Mouse (Mus musculus) ES-E14 (cell line): ENCODE measurements around the gene Fgd6. TPM values are rescaled to one million over a fixed set of nuclear protein-coding genes. Genes with fewer than 3 reads are reported as not detected.

Experiments used
- DNase-seq: peaks from one replicate; pipeline ENCODE4 v3.0.0-alpha.2; 2013; ENCODE audit warnings: low read depth, low spot score
- H3K27ac ChIP-seq: 2 replicates; pipeline ENCODE4 v1.5.1; 2012; ENCODE audit warnings: low read depth, mild to moderate bottlenecking, low read length, moderate library complexity, mixed read lengths; ENCODE audit not compliant: poor library complexity, insufficient read depth, severe bottlenecking
- H3K36me3 ChIP-seq: 2 replicates; pipeline ENCODE4 v1.6.1; 2012; ENCODE audit warnings: mild to moderate bottlenecking, low read length, moderate library complexity, mixed read lengths; ENCODE audit not compliant: control insufficient read depth, poor library complexity, insufficient read depth, severe bottlenecking
- H3K4me1 ChIP-seq, 2 experiments: fragments of 150-350 bp in 1 of 2; sonication (generic) in 1 of 2; 2 replicates each; pipeline ENCODE4 v1.6.1; 2012; ENCODE audit warnings: low read length in 2 of 2, mild to moderate bottlenecking in 1 of 2, mixed read lengths in 1 of 2; ENCODE audit not compliant: control insufficient read depth in 2 of 2, insufficient read depth in 2 of 2, poor library complexity in 1 of 2
- H3K4me3 ChIP-seq, 2 experiments: fragments of 150-350 bp in 1 of 2; sonication (generic) in 1 of 2; 2 replicates each; pipeline ENCODE4 v1.5.1; 2012; ENCODE audit warnings: low read length in 2 of 2, low read depth in 1 of 2, mild to moderate bottlenecking in 1 of 2, mixed read lengths in 1 of 2; ENCODE audit not compliant: insufficient read depth in 1 of 2, poor library complexity in 1 of 2, severe bottlenecking in 1 of 2
- H3K9ac ChIP-seq: 2 replicates; pipeline ENCODE4 v1.6.1; 2012; ENCODE audit warnings: low read depth, mild to moderate bottlenecking, low read length, mixed read lengths; ENCODE audit not compliant: poor library complexity, insufficient read depth, severe bottlenecking
- H3K9me3 ChIP-seq: fragments of 150-350 bp; sonication (generic); 2 replicates; pipeline ENCODE4 v1.6.1; 2012; ENCODE audit warnings: low read depth, mild to moderate bottlenecking, low read length; ENCODE audit not compliant: control insufficient read depth, insufficient read depth
- CHD2 ChIP-seq: IDR thresholded peaks from 2 replicates; pipeline ENCODE4 v1.6.1; 2014; ENCODE audit warnings: mild to moderate bottlenecking, low read depth, low read length, inconsistent platforms
- HCFC1 ChIP-seq: IDR thresholded peaks from 2 replicates; pipeline ENCODE4 v1.6.1; 2012; ENCODE audit warnings: low read length, inconsistent platforms, borderline replicate concordance; ENCODE audit not compliant: insufficient read depth
- MAFK ChIP-seq: IDR thresholded peaks from 2 replicates; pipeline ENCODE4 v1.6.1; 2014; ENCODE audit warnings: mild to moderate bottlenecking, low read depth, low read length, inconsistent platforms; ENCODE audit not compliant: insufficient read depth
- ZC3H11A ChIP-seq: IDR thresholded peaks from 2 replicates; pipeline ENCODE4 v1.6.1; 2012; ENCODE audit warnings: low read depth, mild to moderate bottlenecking, inconsistent platforms, low read length, borderline replicate concordance
- ZNF384 ChIP-seq: IDR thresholded peaks from 2 replicates; pipeline ENCODE4 v1.6.1; 2012; ENCODE audit warnings: low read depth, low read length, inconsistent platforms
- in situ Hi-C, 2 experiments: fragments of 600-800 bp; cut with MboI; formaldehyde crosslinking; loops; one replicate each; pipeline ENCODE4 v1.15.1; 2025; ENCODE audit warnings: low sequenced_read_pairs in 2 of 2, inconsistent platforms in 1 of 2; ENCODE audit not compliant: unreplicated experiment in 2 of 2
- total RNA-seq: library from RNA; depleted of rRNA; stranded (reverse); fragments of 300-350 nt; gene quantifications from 2 replicates; pipeline ENCODE4 v1.2.3, GENCODE M21; 2012

The Fgd6 gene
- total RNA-seq, 1 experiment: 4.4 TPM

DNA sequence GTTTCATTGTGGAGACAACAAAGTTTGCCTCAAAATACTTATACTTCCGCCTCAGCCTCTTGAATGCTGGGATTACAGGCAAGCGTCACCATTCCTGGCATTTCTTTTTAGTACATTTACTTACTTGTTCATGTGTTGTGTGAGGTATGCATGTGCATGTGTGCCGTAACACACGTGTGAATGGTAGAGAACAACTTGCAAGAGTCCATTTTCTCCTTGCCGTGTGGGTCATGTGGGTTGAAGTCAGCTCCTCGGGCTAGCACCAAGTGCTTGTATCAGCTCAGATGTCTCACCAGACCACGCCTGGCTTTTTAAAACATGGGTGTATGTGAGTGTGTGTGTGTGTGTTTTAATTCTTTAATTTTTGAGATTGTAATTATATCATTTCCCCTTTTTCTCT lies 71.8 kb downstream of the Fgd6 start:
- H3K4me3 ChIP-seq: no peak overlapping the region
- TF ChIP-seq ZC3H11A: no peak
- TF ChIP-seq ZNF384: no peak
- no peak for TF ChIP-seq HCFC1
- TF ChIP-seq MAFK: no peak
- TF ChIP-seq CHD2: no peak
- H3K4me1 ChIP-seq: no peaks in the 10 kb centered on the region
- no peaks in the 10 kb centered on the region for H3K9me3 ChIP-seq
- H3K9ac ChIP-seq: no peak overlapping the region
- H3K27ac ChIP-seq: no peak overlapping the region
- H3K36me3 ChIP-seq: no peaks in the 10 kb centered on the region
- in situ Hi-C loops: no loop called here
- DNase-seq: no peak

GRCm38 (mm10) chr10:94108791-94109190 lies 73.0 kb downstream of the Fgd6 start:
- TF ChIP-seq CHD2: no peak
- no peak for TF ChIP-seq MAFK
- TF ChIP-seq HCFC1: no peak
- no peak for TF ChIP-seq ZNF384
- no peak for TF ChIP-seq ZC3H11A
- H3K9ac ChIP-seq: no peak overlapping the region
- no peaks in the 10 kb centered on the region for H3K36me3 ChIP-seq
- H3K4me1 ChIP-seq: no peaks in the 10 kb centered on the region
- no peak overlapping the region for H3K4me3 ChIP-seq
- DNase-seq: no peak
- no peak overlapping the region for H3K27ac ChIP-seq
- in situ Hi-C loops: no loop called here
- H3K9me3 ChIP-seq: no peaks in the 10 kb centered on the region

- H3K4me1 ChIP-seq: no peaks in the 10 kb centered on the region
- TF ChIP-seq MAFK: no peak
- no peak for TF ChIP-seq ZC3H11A
- no peak for TF ChIP-seq HCFC1
- no peak for TF ChIP-seq ZNF384
- no peak for TF ChIP-seq CHD2
- H3K9me3 ChIP-seq: no peaks in the 10 kb centered on the region
- no peak for DNase-seq
- no peak overlapping the region for H3K4me3 ChIP-seq
- H3K9ac ChIP-seq: no peak overlapping the region
- in situ Hi-C loops: loop anchor here in 1 of 2 experiments (5.0 kb wide), 1 partner anchor 84 kb away; no protein-coding TSS in a partner anchor
- H3K36me3 ChIP-seq: no peaks in the 10 kb centered on the region
- no peak overlapping the region for H3K27ac ChIP-seq
These were observed 75.3 kb downstream of the Fgd6 start for GRCm38 (mm10) chr10:94110834-94111754.

DNA sequence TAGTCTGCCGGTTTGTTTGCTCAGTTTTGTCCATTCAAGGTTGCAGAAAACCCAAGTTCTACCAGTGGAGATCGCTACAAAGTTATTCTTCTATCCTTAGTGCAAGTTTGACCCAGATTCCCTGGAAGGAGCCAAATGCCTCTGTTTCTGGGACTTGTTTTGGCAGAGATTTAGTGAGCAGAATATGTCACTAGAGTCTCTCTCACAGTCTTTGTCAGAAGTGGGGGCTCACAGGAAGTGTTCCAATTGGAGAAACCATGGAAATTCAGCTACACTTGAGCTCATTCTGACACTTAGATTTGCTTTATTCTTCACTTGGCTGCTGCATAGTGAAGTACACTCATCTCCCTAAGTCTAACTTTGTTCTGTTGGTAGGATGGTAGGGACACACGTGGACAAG lies 76.4 kb downstream of the Fgd6 start:
- TF ChIP-seq ZNF384: no peak
- TF ChIP-seq CHD2: no peak
- TF ChIP-seq MAFK: no peak
- TF ChIP-seq ZC3H11A: no peak
- no peak for TF ChIP-seq HCFC1
- H3K27ac ChIP-seq: no peak overlapping the region
- no peaks in the 10 kb centered on the region for H3K4me1 ChIP-seq
- no peak overlapping the region for H3K9ac ChIP-seq
- no peaks in the 10 kb centered on the region for H3K9me3 ChIP-seq
- no peaks in the 10 kb centered on the region for H3K36me3 ChIP-seq
- in situ Hi-C loops: loop anchor here in 1 of 2 experiments (5.0 kb wide), 1 partner anchor 85 kb away; no protein-coding TSS in a partner anchor
- DNase-seq: no peak
- no peak overlapping the region for H3K4me3 ChIP-seq
